Mouse (Mus musculus) forebrain, embryonic 16.5 days (tissue): Measurements from ENCODE around the gene Ccnd3. TPM values are rescaled to one million over a fixed set of nuclear protein-coding genes. Genes with fewer than 3 reads are reported as not detected.

Source experiments
- ATAC-seq: fragments of 200-750 bp; cut with Nextera tagmentation; 2 replicates; pipeline ENCODE4 v1.8.0; 2017; ENCODE audit warnings: mild to moderate bottlenecking, moderate library complexity
- H3K27ac ChIP-seq: fragments of 300-500 bp; sonication (generic); 2 replicates; pipeline ENCODE4 v1.5.1; 2014; ENCODE audit warnings: low read length, control low read depth
- H3K27me3 ChIP-seq: fragments of 300-500 bp; sonication (generic); replicated peaks from 2 replicates; pipeline ENCODE4 v1.6.1; 2014; ENCODE audit warnings: low read length; ENCODE audit not compliant: control insufficient read depth, insufficient read depth
- H3K36me3 ChIP-seq: fragments of 300-500 bp; sonication (generic); 2 replicates; pipeline ENCODE4 v1.6.1; 2014; ENCODE audit not compliant: control insufficient read depth, insufficient read depth
- H3K4me1 ChIP-seq: fragments of 300-500 bp; sonication (generic); replicated peaks from 2 replicates; pipeline ENCODE4 v1.6.1; 2014; ENCODE audit warnings: low read length; ENCODE audit not compliant: control insufficient read depth, insufficient read depth
- H3K4me2 ChIP-seq: fragments of 300-500 bp; sonication (generic); 2 replicates; pipeline ENCODE4 v1.6.1; 2014; ENCODE audit warnings: mild to moderate bottlenecking, low read length, control low read depth
- H3K4me3 ChIP-seq: fragments of 300-500 bp; sonication (generic); replicated peaks from 2 replicates; pipeline ENCODE4 v1.5.1; 2014; ENCODE audit warnings: mild to moderate bottlenecking, low read length, control low read depth
- H3K9ac ChIP-seq: fragments of 300-500 bp; sonication (generic); replicated peaks from 2 replicates; pipeline ENCODE4 v1.6.1; 2014; ENCODE audit warnings: low read depth, low read length, control low read depth
- H3K9me3 ChIP-seq: fragments of 300-500 bp; sonication (generic); 2 replicates; pipeline ENCODE4 v1.6.1; 2016; ENCODE audit warnings: low read length; ENCODE audit not compliant: control insufficient read depth
- WGBS: fragments of 180-500 bp; shearing (Covaris S2); extraction: QIAGEN DNeasy Blood & Tissue Kit; methylation state at CpG from one replicate; pipeline ENCODE4 v1.1.7; 2014; 5-methylcytosine and 5-hydroxymethylcytosine counted together
- polyA plus RNA-seq: library from polyadenylated mRNA; unstranded; fragments of >200 nt; fragmentation: Nextera tagmentation; extraction: Ambion mirVana; gene quantifications from 2 replicates; pipeline ENCODE4 v1.2.1, GENCODE M21; 2015

Ccnd3 gene
- polyA plus RNA-seq, 1 experiment from 2014 or later = 58.5 TPM

DNA sequence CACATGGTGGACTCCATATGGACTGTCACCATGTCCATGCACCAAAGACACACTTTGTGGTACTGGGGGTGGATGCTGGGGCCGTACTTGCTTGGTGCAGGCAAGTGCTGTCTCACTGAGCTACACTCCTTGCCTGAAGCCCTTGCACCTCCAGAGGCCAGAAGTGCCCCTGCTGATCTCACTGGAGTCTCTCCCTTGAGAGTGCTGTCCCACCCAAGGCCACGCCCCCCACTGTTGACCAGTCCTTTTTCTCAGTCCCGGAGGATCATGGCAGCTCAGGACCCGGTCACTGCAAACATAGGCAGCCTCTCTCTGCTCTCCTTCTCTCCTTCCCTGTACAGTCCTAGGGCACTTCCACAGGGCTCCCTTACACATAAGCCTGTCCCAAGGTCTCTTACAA, 30.6 kb upstream of the Ccnd3 start:
- WGBS = 71% methylated on average over 4 of the region's 4 CpGs
- ATAC-seq = no peak
- H3K27ac ChIP-seq = no peak overlapping the region
- H3K4me2 ChIP-seq = no peak overlapping the region
- no peak overlapping the region for H3K4me3 ChIP-seq
- H3K27me3 ChIP-seq = no peaks in the 10 kb centered on the region
- no peaks in the 10 kb centered on the region for H3K36me3 ChIP-seq
- H3K9me3 ChIP-seq = no peaks in the 10 kb centered on the region
- no peak overlapping the region for H3K9ac ChIP-seq
- peaks cover 5% of the 10 kb centered on the region; the same call in 1 of the 2 replicates for H3K4me1 ChIP-seq

DNA sequence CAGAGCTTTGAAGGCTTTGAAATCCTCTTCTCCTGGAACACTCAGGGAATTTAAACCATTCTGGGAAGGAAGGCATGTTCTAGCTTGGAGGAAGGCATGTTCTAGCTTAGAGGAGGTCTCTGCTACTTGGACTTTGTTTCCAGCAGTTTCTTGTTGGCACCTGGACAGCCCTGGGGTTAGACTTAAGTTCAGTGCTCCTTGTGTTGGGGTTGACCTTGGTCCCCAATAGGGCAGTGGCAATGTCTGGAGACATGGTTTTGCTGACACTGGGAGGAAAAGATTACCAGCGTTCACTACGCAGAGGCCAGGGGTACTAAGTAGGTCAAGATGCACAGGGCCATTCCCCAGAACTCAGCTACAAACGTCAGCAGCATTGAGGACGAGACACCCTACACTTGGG, 29.7 kb upstream of the Ccnd3 start:
- no peak overlapping the region for H3K27ac ChIP-seq
- no peak overlapping the region for H3K4me2 ChIP-seq
- ATAC-seq = no peak
- H3K36me3 ChIP-seq = no peaks in the 10 kb centered on the region
- no peaks in the 10 kb centered on the region for H3K9me3 ChIP-seq
- WGBS = 83% methylated on average over 4 of the region's 4 CpGs
- H3K4me3 ChIP-seq = no peak overlapping the region
- H3K9ac ChIP-seq = no peak overlapping the region
- H3K27me3 ChIP-seq = no peaks in the 10 kb centered on the region
- peaks cover 3% of the 10 kb centered on the region; the same call in 1 of the 2 replicates for H3K4me1 ChIP-seq

DNA sequence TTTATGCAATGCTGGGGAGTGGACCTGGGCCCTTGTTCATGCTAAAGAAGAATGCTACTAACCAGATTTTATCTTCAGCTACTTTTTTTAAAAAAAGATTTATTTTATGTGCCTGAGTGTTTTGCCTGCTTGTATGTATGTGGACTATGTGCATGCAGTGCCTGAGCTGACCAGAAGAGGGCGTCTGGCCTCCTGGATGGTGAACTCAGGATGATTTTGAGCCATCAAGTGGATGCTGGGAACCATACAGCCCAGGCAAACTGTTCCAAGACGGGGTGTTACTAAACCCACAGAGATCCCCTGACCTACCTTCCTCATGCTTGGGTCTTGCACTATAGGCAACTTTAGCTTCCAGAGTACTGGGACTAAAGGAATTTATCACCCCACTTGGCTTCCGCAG, 29.1 kb upstream of the Ccnd3 start:
- no peaks in the 10 kb centered on the region for H3K27me3 ChIP-seq
- 0 out of 2 replicates have a peak, but pooled peaks cover 2% of the 10 kb centered on the region for H3K4me1 ChIP-seq
- no peak overlapping the region for H3K27ac ChIP-seq
- no peaks in the 10 kb centered on the region for H3K9me3 ChIP-seq
- H3K36me3 ChIP-seq = no peaks in the 10 kb centered on the region
- no peak overlapping the region for H3K9ac ChIP-seq
- 58% methylated on average over 3 of the region's 3 CpGs for WGBS
- ATAC-seq = no peak
- H3K4me2 ChIP-seq = no peak overlapping the region
- H3K4me3 ChIP-seq = no peak overlapping the region

DNA sequence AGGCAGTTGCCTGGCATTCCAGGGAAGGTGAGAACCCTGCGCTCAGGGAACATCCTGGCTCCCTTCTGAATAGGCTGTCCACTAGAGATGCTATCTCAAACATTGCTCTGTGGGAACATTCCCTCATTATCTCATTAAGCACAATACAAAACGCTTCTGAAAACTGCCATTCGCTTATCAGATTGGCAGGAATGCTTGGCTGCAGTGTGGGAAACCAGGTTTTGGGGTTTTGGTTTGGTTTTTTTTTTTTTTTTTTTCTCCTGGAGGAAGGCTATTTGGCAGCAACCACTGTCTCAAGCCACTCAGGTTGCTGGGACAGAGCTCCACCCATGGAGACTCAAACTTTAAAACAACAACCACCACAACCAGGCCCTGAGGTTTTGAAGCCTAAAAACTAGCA, 25.0 kb upstream of the Ccnd3 start:
- Histone ChIP-seq H3K9ac (no peak overlapping the region), H3K27ac (no peak overlapping the region), H3K4me2 (no peak overlapping the region), H3K36me3 (no peaks in the 10 kb centered on the region), H3K4me3 (no peak overlapping the region), H3K4me1 (no peaks in the 10 kb centered on the region), H3K27me3 (no peaks in the 10 kb centered on the region), H3K9me3 (no peaks in the 10 kb centered on the region)
- no peak for ATAC-seq
- 77% methylated on average over 3 of the region's 3 CpGs for WGBS

DNA sequence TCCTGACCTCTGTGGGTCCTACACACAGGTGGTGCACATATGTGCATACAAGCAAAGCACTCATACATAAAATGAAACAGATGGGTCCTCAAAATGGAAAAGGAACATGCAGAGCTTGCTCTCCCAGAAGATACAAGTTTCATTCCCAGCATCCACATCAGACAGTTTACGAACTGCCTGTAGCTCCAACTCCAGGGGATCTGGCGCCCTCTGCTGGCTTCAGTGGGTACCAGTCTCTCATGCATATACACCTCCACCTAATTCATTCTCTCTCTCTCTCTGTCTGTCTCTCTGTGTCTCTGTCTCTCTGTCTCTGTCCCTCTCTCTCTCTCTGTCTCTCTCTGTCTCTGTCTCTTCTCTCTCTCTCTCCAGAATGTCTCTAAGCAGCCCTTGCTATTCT, 22.4 kb upstream of the Ccnd3 start:
- no peaks in the 10 kb centered on the region for H3K36me3 ChIP-seq
- H3K4me1 ChIP-seq = 0 out of 2 replicates have a peak, but pooled peaks cover 2% of the 10 kb centered on the region
- H3K9ac ChIP-seq = no peak overlapping the region
- WGBS = 23% methylated on average over 2 of the region's 2 CpGs
- no peak overlapping the region for H3K27ac ChIP-seq
- H3K27me3 ChIP-seq = no peaks in the 10 kb centered on the region
- no peak overlapping the region for H3K4me3 ChIP-seq
- ATAC-seq = no peak
- no peak overlapping the region for H3K4me2 ChIP-seq
- H3K9me3 ChIP-seq = no peaks in the 10 kb centered on the region

DNA sequence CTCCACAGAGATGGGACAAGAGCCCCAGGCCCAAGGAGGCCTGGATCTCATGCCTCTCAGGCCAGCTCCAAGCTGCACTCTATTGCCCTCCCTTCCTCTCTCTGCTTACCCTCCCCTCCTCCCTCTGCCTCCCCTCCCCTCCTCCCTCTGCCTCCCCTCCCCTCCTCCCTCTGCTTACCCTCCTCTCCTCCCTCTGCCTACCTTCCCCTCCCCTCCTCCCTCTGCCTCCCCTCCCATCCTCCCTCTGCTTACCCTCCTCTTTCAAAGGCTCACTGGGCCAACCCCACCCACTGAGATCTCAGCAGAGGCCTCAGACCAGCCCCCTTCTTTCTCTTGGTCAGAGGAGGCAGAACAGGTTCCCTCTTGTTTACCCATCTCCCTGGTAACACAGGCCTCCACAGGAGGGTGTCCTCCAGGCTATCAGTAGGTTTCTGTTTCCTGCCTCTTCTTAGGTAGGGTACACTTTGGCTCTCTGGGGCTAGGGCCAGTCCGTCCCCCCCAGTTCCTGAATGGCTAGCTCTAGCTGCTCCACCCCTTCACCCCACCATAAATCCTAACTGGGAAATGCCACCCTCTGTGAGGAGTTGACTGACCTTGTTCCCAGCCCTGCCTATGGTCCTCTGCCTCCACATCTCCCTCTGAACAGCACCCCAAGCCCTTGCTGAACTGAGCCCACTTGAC, 20.5 kb upstream of the Ccnd3 start:
- H3K4me2 ChIP-seq = no peak overlapping the region
- no peaks in the 10 kb centered on the region for H3K9me3 ChIP-seq
- ATAC-seq = no peak
- WGBS = 47% methylated on average over 1 of the region's 1 CpGs
- H3K36me3 ChIP-seq = no peaks in the 10 kb centered on the region
- 0 out of 2 replicates have a peak, but pooled peaks cover 2% of the 10 kb centered on the region for H3K4me1 ChIP-seq
- no peak overlapping the region for H3K9ac ChIP-seq
- H3K4me3 ChIP-seq = no peak overlapping the region
- H3K27me3 ChIP-seq = no peaks in the 10 kb centered on the region
- H3K27ac ChIP-seq = no peak overlapping the region

DNA sequence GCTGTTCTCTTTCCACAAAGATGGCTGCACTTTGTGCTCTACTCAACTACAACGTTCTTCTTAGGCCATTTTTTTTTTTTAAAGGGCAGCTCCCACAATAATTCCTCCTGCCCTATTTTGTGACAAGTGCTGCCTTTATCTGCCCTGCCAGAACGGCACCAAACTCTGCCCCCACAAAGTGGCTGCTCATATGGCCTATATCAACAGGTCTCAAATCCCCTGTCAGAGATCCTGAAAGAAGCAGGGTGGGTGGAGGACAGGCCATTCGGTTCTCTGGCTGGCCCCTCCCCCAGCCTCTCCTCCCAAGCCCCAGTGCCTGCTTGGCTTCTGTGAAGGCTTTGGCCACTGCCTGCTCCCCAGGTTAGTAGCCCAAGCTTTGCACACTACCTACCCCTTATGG, 19.9 kb upstream of the Ccnd3 start:
- Histone ChIP-seq H3K4me1 (0 out of 2 replicates have a peak, but pooled peaks cover 2% of the 10 kb centered on the region), H3K27ac (no peak overlapping the region), H3K9ac (no peak overlapping the region), H3K27me3 (no peaks in the 10 kb centered on the region), H3K36me3 (no peaks in the 10 kb centered on the region), H3K9me3 (no peaks in the 10 kb centered on the region), H3K4me2 (no peak overlapping the region), H3K4me3 (no peak overlapping the region)
- WGBS = 8% methylated on average over 3 of the region's 3 CpGs
- no peak for ATAC-seq

DNA sequence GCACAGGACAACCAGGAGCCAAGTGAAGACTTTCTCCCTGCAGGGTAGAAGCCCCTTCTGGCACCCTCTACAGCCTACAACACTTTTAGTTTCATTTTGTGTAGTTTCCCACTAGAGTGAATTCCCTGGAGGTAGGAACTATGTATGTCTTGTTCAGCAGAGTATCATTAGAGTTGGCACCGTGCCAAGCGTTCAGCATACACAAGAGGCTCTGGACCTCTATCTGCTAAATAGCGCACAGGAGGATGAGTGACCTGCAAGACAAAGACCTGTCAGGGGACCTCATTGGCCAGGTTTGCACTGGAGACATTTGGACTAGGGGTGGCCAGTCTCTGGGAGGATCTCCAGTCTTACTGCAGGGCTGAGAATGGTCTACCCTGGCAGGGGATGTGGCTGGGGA, 19.1 kb upstream of the Ccnd3 start:
- H3K27ac ChIP-seq = no peak overlapping the region
- H3K36me3 ChIP-seq = no peaks in the 10 kb centered on the region
- no peak overlapping the region for H3K9ac ChIP-seq
- H3K9me3 ChIP-seq = no peaks in the 10 kb centered on the region
- no peaks in the 10 kb centered on the region for H3K27me3 ChIP-seq
- no peak for ATAC-seq
- WGBS = 66% methylated on average over 3 of the region's 3 CpGs
- 0 out of 2 replicates have a peak, but pooled peaks cover 2% of the 10 kb centered on the region for H3K4me1 ChIP-seq
- no peak overlapping the region for H3K4me2 ChIP-seq
- H3K4me3 ChIP-seq = no peak overlapping the region

DNA sequence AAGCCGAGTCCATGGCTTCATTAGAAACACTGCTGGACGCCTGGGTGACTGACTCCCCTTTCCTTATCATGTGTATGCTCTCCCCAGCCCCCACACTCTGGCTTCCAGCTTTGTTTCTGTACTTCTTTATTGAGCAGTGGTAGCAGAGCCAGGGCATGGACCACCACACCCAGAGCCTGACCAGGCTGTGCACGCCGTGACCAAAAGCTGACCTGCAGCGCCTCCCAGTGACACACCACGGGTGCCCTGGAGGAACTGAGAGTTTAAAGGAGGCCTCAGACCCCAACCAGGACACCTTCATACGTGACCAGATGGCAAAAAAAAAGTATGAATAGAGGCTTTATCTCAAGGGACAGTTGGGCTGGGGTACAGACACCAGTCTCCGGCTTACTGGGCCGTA, 14.1 kb upstream of the Ccnd3 start:
- no peak for ATAC-seq
- peaks cover 24% of the 10 kb centered on the region for H3K36me3 ChIP-seq
- WGBS = 83% methylated on average over 9 of the region's 9 CpGs

DNA sequence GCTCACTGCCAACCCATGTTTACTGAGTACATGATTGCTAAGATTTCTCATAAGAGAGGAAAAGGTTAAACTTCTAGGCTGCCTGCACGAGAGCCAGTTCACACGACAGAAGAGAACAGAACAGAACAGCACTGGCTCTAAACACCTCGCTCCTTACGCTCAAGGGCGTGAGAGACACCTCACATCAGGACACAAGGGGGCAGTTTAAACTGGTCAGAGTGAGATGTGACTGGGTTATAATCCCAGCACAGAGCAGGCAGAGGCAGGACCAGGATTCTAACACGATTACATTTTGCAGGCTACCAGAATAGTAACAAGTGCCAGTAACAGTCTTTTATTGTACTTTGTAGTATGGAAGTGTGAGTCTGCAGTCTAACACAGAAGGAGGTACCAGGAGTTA, 12.1 kb upstream of the Ccnd3 start:
- Histone ChIP-seq H3K4me3 (no peak overlapping the region), H3K36me3 (peaks cover 28% of the 10 kb centered on the region), H3K27me3 (no peaks in the 10 kb centered on the region), H3K9me3 (no peaks in the 10 kb centered on the region), H3K27ac (no peak overlapping the region), H3K9ac (no peak overlapping the region), H3K4me2 (no peak overlapping the region), H3K4me1 (no peaks in the 10 kb centered on the region)
- ATAC-seq = no peak
- WGBS = 80% methylated on average over 6 of the region's 6 CpGs

More for the DNA sequence above, 14.1 kb upstream of the Ccnd3 start:
- Histone ChIP-seq H3K27ac (no peak overlapping the region), H3K4me1 (no peaks in the 10 kb centered on the region), H3K27me3 (no peaks in the 10 kb centered on the region), H3K4me2 (no peak overlapping the region), H3K4me3 (no peak overlapping the region), H3K9me3 (no peaks in the 10 kb centered on the region), H3K9ac (no peak overlapping the region)
